Mouse (Mus musculus): ENCODE data around the gene Znrf3.

Znrf3 gene

GRCm38 (mm10) chr11:5318976-5319375 lies 125.7 kb downstream of the Znrf3 start:
- DNase-seq (ENCODE audit: low read depth, low spot score) = no peak

DNA sequence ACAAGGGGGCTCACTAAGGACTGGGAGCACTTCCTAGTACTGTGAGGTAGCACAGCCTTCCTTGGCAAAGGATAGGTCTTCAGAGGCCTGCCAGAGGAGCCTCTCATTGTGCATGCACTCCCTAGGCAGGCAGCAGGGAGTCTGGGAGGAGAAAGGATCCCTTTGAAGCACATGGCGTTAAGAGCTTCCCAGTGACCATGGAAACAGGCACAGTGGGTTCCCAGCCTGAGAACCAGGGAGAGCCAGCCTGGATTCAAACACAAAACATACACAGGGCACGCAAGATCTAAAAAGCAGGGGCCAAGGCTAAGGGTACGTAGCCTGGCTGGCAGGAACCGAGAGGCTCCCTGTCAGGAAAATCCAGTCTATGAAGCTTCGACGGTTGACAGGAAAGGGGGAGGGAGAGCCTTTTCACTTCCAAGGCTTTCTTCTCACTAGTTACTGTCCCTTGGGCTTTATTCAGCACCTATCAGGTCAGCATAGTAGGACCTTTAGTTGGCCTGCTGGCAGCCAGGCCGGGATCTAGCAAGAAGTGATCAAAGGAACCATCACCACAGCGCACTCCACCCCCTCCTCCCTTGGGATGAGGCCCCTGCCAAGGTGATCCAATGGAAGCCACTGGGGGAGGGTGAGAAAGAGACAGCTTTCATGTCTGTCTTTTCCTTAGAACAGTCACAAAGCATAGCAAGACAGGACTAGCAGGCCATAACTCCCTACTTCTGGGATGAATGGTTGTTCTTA lies 126.4 kb downstream of the Znrf3 start:
- no peak for DNase-seq (ENCODE audit: low read depth, low spot score)

- no peak for DNase-seq (ENCODE audit: low read depth, low spot score)
Measured at GRCm38 (mm10) chr11:5314796-5315195, 129.9 kb downstream of the Znrf3 start.

GRCm38 (mm10) chr11:5314330-5314741 lies 130.3 kb downstream of the Znrf3 start:
- DNase-seq (ENCODE audit: low read depth, low spot score) = no peak

GRCm38 (mm10) chr11:5307024-5307905 lies 137.4 kb downstream of the Znrf3 start:
- no peak for DNase-seq (ENCODE audit: low read depth, low spot score)

DNA sequence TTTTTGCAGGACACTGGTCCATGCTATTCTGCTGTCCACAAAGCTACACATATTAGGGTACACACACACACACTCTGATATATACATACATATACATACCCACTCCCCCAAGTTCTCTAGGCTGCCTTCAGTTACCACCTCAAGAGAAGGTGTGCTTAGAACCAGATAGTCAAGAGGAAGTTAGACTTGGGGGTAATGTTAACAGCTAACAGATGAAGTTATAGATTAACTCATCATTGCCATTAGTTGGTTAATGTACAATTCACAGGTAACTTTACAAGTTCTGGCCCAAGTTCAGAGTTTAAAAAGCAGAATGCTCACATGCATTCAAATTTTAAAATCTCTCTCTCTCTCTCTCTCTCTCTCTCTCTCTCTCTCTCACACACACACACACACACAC lies 138.6 kb downstream of the Znrf3 start:
- no peak for DNase-seq (ENCODE audit: low read depth, low spot score)

GRCm38 (mm10) chr11:5304526-5304925 lies 140.1 kb downstream of the Znrf3 start:
- DNase-seq (ENCODE audit: low read depth, low spot score) = no peak

DNA sequence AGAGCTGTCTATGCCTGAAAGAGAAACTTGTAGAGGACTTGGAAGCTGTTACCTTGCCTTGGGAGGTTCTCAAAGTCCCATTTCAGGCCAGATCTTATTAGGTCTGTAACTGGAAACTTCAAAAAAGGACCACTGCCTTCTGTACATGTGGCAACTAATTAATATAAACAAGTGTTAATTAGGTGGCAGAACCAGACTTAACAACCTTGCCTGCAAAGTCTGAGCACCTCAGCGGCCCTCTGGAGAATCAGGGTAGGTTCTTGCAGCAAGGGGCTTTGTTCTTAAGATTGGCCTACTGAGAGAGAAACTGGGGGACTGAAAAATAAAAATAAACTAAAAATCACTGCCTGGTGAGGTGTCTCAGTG lies 146.7 kb downstream of the Znrf3 start:
- DNase-seq (ENCODE audit: low read depth, low spot score) = no peak

DNA sequence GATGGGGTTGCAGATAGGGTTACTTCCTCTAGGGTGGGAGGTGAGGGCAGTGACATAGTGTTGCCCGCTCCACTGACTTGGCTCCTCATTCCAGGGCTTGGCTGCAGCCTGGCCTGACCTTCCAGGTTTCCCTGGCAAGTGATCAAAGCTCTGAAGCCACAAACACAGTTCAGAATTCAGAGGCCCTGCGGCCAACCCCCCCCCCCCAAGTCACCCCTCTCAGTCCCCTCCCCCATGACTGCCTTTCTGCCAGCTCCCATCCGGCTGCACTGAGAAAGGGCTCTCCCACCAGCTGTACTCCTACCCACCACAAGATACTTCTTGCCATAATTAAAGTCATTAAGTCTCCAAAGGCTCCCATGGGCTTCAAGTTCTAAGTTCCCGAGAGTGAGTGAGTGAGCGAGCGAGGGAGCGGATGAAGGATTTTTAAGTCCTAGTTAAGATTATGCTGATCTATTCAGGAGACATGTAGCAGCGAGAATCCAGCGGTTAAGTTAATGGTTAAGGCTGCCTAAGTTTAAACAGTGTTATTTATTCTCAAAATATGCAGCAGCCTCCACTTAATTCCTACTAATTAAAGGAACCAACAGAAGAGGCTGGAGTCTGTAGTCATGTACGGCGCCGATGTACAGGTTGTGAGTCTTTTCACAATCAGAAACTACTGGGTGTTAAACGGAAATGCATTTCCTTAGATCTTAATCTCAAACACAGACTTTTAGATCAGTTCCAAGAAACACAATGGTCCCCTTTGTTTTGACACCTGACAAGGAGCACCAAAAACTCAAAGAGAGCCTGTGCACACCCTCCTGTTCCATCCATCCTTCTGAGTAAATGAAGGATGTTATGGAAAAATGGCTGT lies 147.3 kb downstream of the Znrf3 start:
- DNase-seq (ENCODE audit: low read depth, low spot score) = no peak

DNA sequence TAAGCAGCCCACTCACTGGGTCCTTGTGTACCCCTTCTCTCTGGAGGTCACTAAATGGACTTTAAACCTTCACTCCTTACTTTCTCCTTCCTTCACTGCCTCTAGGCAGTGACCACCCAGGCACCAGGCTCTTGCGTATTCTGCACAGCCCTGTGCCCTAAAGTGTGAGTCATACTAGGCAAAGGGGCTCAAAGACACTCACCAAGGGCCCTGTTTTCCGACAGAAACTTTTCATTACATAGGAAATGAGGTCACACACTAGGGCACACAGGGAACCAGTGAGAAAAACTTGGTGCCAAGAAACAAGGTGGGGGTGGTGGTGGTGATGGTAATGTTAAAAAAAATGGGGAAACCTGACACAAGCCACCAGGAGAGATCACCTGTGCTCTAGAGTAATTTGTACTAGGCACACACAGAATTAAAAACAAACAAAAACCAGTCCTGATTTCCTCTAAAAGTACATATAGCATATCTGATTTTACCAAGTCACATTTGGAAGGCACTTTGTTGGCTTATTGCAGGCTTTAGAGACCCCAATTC lies 148.0 kb downstream of the Znrf3 start:
- DNase-seq (ENCODE audit: low read depth, low spot score) = no peak

DNA sequence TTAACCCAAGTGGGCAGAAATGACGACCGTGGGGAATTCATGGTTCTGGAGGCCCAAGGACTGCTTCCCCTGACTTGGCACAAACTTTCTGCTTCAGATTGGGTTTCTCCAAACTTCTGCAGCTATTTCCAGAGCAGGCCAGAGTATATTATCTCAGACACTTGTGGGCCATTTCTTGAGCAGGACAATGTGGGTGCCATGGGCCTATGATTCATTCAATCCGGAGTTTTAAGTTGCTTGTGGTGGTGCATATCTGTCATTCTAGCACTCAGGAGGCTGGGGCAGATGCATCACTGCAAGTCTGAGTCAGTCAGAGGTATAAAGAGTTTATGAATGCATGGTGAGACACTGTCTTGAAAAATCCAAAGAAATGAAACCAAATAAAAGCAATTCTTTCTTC lies 149.8 kb downstream of the Znrf3 start:
- DNase-seq (ENCODE audit: low read depth, low spot score) = no peak

GRCm38 (mm10) chr11:5290691-5291090 lies 154.0 kb downstream of the Znrf3 start:
- DNase-seq (ENCODE audit: low read depth, low spot score) = peak; percentile 70

DNA sequence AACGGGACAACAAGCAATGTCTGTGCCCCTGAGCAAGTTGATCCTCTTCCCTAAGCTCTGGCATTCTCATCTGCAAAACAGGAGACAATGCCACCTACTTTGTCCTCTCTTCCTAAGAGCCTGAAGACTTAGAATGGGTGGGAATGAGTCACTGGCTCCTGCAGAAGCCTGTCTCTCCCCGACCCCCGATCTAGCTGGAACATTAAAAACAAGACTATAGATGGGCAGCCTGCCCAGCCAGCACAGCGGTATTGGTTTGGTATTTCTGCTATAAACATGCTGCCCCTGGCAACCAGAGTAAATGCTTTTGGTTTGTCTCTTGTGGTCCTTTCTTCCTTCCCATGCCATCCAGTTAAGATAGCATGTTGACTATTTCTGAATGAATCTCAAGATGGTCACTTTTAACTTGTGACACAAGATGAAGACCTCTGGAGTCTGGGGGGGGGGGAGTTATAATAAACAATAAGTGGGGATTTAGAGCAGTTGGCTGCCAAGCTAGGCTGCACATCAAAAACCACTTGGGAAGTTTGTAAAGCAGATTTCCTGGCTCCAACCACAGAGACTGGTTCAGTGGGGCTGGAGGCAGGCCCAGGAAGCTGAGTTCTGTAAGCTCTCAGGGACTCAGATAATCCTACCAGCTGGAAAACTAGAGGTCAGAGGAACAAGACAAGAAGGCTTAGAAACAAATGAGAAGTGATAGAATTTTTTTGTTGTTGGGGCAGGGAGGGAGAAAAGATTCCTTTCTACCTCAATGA lies 154.6 kb downstream of the Znrf3 start:
- no peak for DNase-seq (ENCODE audit: low read depth, low spot score)

DNA sequence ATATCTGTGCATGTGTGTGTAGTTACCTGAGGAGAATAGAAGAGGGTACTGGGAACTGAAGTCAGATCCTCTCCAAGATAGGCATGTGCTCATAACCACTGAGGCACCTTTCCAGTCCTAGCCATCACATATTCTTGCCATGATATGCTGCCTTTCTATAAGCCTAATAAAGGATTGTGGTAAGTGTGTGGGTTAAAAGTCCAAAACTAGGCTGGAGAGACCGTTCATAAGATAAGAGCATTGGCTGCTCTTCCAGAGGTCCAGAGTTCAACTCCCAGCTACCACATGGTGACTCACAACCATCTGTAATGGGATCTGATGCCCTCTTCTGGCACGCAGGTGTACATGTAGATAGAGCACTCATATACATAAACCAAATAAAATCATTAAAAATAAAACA lies 160.7 kb downstream of the Znrf3 start:
- DNase-seq (ENCODE audit: low read depth, low spot score) = no peak

- no peak for DNase-seq (ENCODE audit: low read depth, low spot score)
Measured at GRCm38 (mm10) chr11:5280932-5281331, 163.7 kb downstream of the Znrf3 start.

GRCm38 (mm10) chr11:5278463-5278862 lies 166.2 kb downstream of the Znrf3 start:
- DNase-seq (ENCODE audit: low read depth, low spot score) = no peak

DNA sequence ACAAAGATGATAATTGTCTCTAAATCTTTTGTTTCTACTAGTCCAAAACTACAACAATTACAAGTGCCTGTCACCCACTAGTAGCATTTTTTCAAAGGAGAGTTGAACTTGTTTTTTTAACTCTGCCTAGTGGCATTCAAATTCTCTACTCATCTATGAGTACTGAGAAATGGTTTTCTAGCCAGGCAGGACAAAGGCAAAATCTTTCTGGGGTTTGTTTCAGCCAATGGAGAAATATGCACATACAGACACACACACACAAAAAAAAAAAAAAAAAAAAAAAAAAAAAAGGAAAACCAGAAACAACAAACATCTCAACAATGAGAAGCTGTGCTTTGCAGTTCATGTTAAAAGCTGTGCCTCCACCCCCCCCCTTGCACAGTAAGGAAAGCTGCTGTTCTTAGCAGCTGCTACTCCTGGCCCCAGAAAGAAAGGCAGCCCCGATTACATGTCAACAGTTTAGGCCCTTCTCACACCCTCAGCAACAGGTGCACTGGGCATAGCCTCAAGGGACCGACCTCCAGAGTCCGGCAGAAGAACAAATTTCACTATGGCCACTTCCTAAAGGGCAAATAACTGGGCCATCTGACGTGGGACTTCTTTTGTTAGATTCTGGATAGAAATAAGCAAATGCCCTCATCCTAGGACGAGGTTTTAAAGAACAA lies 167.2 kb downstream of the Znrf3 start:
- no peak for DNase-seq (ENCODE audit: low read depth, low spot score)

- no peak for DNase-seq (ENCODE audit: low read depth, low spot score)
Measured at GRCm38 (mm10) chr11:5275216-5275615, 169.4 kb downstream of the Znrf3 start.

GRCm38 (mm10) chr11:5272536-5273234 lies 172.0 kb downstream of the Znrf3 start:
- peak; percentile 14 for DNase-seq (ENCODE audit: low read depth, low spot score)

- no peak for DNase-seq (ENCODE audit: low read depth, low spot score)
Measured at GRCm38 (mm10) chr11:5272066-5272360, 172.6 kb downstream of the Znrf3 start.

All from A20 (cell line).